Mouse (Mus musculus): ENCODE measurements around the gene Ago3.

The Ago3 gene

GRCm38 (mm10) chr4:126429347-126430079 lies at the start of gene Ago3:
TSS of gene Ago3 (minus strand) at chr4:126429556.
- peak; percentile 94 for DNase-seq (ENCODE audit: low spot score)

DNA sequence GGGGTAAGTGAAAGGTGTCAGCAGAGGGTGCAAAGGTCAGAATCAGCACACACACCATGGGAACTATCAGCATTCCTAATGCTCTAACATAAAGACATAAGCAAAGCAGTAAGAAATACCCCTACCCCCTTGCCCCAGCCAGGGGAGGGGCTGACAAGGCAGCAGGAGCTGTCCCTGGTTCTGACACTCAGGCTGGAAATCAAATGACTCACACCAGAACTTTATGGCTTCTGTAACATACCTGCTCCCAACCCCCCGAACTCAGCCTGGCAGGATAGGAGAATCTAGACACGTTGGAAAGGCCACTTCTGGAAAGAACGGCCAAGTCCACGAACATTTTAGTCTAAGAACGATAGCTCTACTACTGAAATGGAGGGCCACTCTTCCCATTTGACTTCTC lies 43.7 kb upstream of the Ago3 start:
- DNase-seq (ENCODE audit: low spot score) = peak; percentile 22

DNA sequence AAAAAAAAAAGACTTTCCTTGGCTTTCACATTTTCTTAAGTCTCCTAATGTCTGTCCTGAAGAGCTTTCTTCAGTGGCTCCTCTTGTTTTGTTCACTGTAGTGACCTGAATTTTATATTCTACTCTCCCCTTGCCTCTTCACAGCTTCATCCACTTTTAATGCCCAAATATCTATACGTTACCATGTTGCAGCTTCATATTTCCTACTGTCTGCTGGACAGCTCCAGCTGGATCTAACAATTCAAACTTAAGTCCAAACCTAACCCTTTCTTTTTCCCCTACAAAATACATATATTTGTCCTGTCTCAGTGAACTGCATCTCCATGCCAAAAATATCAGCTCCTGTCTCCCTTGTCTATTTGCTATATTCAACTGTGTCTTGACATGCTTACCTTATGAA lies 40.0 kb upstream of the Ago3 start:
- DNase-seq (ENCODE audit: low spot score) = no peak

DNA sequence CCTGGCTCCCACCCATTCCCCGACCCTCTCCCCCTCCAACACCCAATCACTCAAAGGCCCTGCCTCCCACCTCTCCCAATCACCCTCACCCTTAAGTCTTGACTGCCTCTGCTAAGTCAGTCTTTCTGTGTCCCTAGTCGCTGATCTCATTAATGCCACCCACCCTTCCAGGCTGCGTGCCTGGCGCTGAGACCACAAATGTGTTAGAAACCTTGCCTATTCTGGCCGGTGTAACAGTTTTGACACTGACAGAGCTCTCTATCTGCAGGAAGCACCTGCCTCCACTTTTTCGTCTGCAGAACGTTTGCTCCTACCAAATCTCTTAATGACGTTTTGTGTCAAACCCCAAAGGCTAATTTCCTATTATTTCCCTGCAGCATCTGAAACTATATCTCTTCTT lies 39.6 kb upstream of the Ago3 start:
- DNase-seq (ENCODE audit: low spot score) = no peak

DNA sequence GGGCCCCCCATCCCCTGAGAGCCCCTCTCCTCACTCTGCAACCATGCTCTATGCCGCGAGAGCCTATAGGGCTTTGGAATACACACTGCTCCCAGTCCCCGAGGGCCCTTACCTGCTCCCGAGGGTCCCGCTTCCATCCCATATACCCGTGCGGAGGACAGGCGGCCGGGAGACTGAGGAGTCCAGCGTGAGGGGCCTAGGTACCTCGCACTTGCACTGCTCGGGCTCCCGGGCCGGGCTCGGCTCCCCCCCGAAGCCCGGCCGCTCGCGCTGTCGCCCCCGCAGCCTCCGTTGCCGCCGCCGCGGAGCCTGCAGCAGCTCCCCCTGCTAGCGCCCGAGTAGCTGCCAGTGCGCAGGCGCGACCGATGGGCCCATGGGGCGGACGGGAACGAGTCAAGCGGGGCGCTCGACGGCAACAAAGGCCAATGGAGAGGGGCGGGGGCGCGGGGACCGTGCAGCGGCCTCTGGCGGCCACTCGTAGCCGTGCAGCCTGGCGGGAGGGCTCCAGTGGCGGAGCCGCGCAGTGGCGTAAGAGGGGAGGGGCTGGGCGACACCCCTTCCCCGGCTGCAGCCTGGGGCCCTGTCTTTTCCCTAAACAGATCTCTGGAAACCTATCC lies 39.0 kb upstream of the Ago3 start, which contains the start of gene Ago1:
Gene Ago1, minus strand, starts transcription at position 299 of the 617 bp plus-strand sequence.
- DNase-seq (ENCODE audit: low spot score) = peak; percentile 93

GRCm38 (mm10) chr4:126467721-126468284 lies 38.4 kb upstream of the Ago3 start:
- peak; percentile 89 for DNase-seq (ENCODE audit: low spot score)

DNA sequence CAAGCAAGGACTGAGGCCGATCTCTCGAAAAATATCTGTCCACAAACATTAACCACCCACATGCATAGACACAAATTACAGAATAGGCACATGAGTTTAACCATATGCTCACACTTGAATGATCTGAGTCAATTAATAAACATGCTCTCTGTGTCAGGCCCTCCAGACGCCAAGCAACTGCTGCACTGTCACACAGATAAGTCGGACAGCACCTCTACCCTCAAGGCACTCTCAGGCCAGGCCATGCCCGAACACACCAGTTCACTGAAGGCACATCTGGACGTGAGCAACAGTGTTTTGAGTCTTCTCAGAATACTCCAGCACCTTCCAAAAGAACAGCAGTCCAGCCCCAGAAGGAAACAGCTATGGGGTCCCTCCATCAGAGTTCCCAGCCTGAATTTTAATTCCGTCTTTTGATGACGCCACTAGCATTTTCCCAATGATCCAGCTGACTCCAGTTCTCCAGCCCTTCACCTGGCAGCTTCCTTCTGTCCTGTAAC lies 36.9 kb upstream of the Ago3 start:
- DNase-seq (ENCODE audit: low spot score) = no peak

- peak; percentile 46 for DNase-seq (ENCODE audit: low spot score)
Measured at GRCm38 (mm10) chr4:126465843-126466242, 36.5 kb upstream of the Ago3 start.

DNA sequence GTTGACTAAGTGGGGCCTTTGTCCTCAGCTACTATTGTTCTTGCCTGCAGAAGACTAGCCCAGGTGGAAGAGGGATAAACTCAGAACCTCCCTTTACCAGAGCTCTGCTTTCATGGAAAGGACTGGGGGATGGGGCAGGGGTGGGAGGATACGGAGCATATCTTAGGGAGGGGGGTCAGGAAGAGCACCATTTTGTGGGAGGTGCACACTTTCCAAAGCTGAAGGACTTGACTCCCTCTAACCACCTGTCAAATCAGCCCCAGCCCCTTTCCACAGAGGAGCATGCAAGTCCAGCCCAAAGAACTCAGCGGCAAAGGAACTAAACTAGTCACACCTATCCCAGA lies 35.5 kb upstream of the Ago3 start:
- no peak for DNase-seq (ENCODE audit: low spot score)

GRCm38 (mm10) chr4:126464189-126464891 lies 35.0 kb upstream of the Ago3 start:
- DNase-seq (ENCODE audit: low spot score) = no peak

DNA sequence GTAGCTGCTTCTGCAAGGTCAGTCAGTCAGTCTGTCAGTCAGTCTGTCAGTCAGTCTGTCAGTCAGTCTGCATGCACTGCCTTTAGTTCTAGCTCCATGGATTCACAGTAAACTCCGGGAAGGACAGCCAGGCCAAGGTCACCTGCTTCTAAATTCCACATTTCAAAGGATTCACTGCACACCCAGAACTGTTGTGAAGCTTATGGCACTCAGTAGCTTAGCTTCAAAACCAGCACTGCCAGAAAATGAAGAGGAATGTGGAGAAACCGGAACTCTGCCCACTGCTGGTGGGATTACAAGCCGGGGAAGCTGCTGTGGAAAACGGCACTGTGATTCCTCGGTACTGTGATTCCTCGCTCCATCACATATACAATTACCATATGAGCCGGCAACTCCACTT lies 26.1 kb upstream of the Ago3 start:
- DNase-seq (ENCODE audit: low spot score) = no peak

DNA sequence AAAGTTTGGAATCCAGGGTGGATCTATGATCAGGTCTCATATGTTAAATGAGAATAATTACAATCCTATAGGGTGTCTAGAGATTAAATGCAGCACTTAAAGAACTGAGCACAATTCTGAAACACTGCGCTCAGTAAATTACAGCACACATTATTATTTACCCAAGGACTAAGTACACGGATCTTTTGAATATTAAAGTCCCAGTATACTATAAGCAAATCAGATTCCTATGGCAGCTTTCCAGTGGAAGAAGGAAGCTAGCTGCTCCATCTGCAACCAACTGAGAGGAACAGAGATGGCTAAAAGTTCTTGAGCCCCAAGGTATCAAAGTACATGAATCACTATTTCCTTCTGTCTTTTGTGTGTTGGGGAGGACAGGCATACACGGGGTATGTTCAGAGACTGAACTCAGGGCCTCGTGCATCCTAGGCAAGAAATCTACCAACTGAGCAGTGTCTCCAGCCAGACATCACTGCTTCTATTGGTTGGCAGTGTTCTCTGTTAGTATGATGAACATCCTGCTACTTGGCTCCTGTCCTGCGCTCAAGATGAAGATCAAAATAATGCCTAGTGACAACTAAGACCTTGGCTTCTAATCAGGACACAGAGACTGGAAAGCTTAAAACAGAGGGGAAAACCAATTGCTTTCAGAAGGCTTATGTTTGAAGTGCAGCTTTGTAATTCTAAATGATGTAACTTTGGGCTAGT lies 25.3 kb upstream of the Ago3 start:
- DNase-seq (ENCODE audit: low spot score) = no peak

DNA sequence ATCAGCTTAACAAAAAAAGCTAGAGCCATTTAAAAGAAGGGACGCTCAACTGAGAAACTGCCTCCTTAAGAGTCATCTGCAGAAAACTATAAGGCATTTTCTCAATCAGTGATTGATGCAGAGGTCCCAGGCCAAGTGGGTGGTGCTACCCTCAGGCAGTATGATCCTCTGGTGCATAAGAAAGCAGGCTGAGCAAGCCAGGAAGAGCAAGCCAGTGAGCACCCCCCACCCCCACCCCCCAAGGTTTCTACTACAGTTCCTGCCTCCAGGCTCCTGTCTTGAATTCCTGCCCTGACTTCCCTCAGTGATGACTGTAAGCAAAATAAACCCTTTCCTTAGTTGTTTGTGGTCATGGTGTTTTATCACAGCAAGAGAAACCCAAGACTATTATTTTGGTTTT lies 20.9 kb upstream of the Ago3 start:
- no peak for DNase-seq (ENCODE audit: low spot score)

GRCm38 (mm10) chr4:126447126-126447525 lies 17.8 kb upstream of the Ago3 start:
- DNase-seq (ENCODE audit: low spot score) = no peak

GRCm38 (mm10) chr4:126444528-126444927 lies 15.2 kb upstream of the Ago3 start:
- no peak for DNase-seq (ENCODE audit: low spot score)

- no peak for DNase-seq (ENCODE audit: low spot score)
Measured at GRCm38 (mm10) chr4:126438261-126438660, 8.9 kb upstream of the Ago3 start.

GRCm38 (mm10) chr4:126436268-126436667 lies 6.9 kb upstream of the Ago3 start:
- DNase-seq (ENCODE audit: low spot score) = peak; percentile 30

DNA sequence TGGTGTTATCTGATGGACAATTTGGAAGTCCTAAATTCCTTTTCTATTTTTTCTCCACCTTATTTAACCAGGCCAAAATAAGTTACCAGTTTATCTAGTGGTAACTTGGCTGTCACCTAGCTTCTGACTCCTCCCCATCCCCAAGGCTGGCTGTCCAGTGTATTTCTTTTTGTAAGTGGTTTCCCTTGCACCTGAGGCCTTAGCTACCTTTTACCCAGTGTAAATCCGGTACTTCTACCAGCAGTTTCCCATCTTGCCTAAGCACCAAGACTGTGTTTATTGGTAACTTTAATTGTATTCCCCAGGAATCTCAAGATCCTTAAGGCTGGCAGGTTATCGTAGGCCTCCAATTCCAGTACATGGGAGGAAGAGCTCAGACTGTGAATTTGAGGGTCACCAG lies 4.7 kb upstream of the Ago3 start:
- no peak for DNase-seq (ENCODE audit: low spot score)

- no peak for DNase-seq (ENCODE audit: low spot score)
Measured at GRCm38 (mm10) chr4:126433175-126433574, 3.8 kb upstream of the Ago3 start.

GRCm38 (mm10) chr4:126431746-126432145 lies 2.4 kb upstream of the Ago3 start:
- no peak for DNase-seq (ENCODE audit: low spot score)

DNA sequence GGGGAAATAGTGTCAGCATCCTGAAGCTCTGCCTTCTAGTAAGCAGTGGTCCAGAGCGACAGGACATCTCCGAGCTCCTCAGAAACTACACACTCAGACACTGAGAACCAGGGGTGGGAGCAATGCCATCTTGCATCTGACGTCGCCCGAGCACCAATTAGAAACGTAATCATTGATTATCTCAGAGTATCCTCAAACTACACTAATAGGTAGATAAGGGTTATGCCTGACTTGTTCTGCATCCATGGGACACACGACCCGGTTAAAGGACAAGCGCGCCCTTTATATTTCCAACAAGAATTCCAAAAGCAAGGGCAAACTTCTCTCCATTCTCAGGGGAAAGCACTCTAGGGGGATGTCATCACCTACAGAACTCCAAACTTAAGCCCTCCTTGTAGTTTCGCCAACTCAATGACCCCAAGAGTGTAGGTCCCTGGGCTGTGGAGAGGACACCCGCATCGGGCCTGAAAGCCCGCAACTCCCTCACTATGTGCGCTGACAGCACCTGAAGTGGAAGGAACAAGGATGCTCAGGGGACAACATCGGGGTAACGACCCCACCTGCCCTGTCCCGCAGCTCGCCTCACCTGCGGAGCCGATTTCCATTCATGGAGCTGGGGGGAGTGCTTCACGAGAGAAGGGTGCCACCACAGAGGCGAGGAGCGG lies 542 bp downstream of the Ago3 start:
- DNase-seq (ENCODE audit: low spot score) = no peak

DNA sequence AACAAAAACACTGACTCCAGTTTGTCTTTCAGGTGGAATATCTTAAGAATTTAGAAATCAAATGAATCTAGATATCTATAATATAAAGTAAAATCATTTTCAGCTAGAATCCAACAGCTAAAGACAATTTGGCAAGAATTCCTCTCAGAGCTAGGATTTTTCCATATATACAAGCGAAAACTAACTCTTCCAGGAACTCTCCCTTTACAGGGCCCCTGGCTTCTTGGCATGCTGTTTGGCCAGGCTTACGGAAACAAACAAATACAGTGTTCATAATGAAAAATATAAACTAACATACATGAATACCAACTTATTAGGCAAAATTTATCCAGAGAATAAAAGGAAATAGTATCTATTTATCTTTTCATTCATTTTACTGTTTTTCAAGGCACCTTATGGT lies 5.5 kb downstream of the Ago3 start:
- no peak for DNase-seq (ENCODE audit: low spot score)
